Mouse (Mus musculus) yolk sac, embryonic 10.5 days (tissue): ENCODE data around the gene Slc12a9.
A peak's percentile ranks its signal among the peaks of the same experiment; 100 is the strongest.

ENCODE experiments used
- DNase-seq: peaks from one replicate; pipeline ENCODE4 v3.0.0-alpha.2; 2017; ENCODE audit warnings: low spot score

The Slc12a9 gene

GRCm38 (mm10) chr5:137333512-137334174 is at the start of gene Slc12a9:
Gene Slc12a9 (minus strand): TSS chr5:137333597.
- peak; percentile 93 for DNase-seq

GRCm38 (mm10) chr5:137381152-137381551 is 47.8 kb upstream of the Slc12a9 start:
- no peak for DNase-seq

- no peak for DNase-seq
Measured at GRCm38 (mm10) chr5:137377603-137378002, 44.2 kb upstream of the Slc12a9 start.

- no peak for DNase-seq
Measured at GRCm38 (mm10) chr5:137377176-137377575, 43.8 kb upstream of the Slc12a9 start.

- peak; percentile 21 for DNase-seq
Measured at GRCm38 (mm10) chr5:137376722-137377121, 43.3 kb upstream of the Slc12a9 start.

- DNase-seq = peak; percentile 36
Measured at GRCm38 (mm10) chr5:137376198-137376597, 42.8 kb upstream of the Slc12a9 start.

GRCm38 (mm10) chr5:137375627-137376026 is 42.2 kb upstream of the Slc12a9 start:
- DNase-seq = no peak

GRCm38 (mm10) chr5:137374521-137375080 is 41.2 kb upstream of the Slc12a9 start:
- DNase-seq = no peak

- no peak for DNase-seq
Measured at GRCm38 (mm10) chr5:137373371-137373950, 40.1 kb upstream of the Slc12a9 start.

- no peak for DNase-seq
Measured at GRCm38 (mm10) chr5:137369665-137370064, 36.3 kb upstream of the Slc12a9 start.

- DNase-seq = no peak
Measured at GRCm38 (mm10) chr5:137358382-137358781, 25.0 kb upstream of the Slc12a9 start.

GRCm38 (mm10) chr5:137354091-137354490 is 20.7 kb upstream of the Slc12a9 start:
- no peak for DNase-seq

GRCm38 (mm10) chr5:137352011-137352975 is 18.9 kb upstream of the Slc12a9 start:
- DNase-seq = no peak

- DNase-seq = no peak
Measured at GRCm38 (mm10) chr5:137351394-137351793, 18.0 kb upstream of the Slc12a9 start.

GRCm38 (mm10) chr5:137351058-137351380 is 17.6 kb upstream of the Slc12a9 start:
- no peak for DNase-seq

GRCm38 (mm10) chr5:137350205-137351057 is 17.0 kb upstream of the Slc12a9 start:
- no peak for DNase-seq

- peak; percentile 98 for DNase-seq
Measured at GRCm38 (mm10) chr5:137349384-137350204, 16.2 kb upstream of the Slc12a9 start, which contains the start of gene Ephb4. Gene Ephb4 (plus strand): TSS chr5:137350109.

GRCm38 (mm10) chr5:137348482-137349383 is 15.3 kb upstream of the Slc12a9 start:
- peak; percentile 87 for DNase-seq

GRCm38 (mm10) chr5:137347856-137348255 is 14.5 kb upstream of the Slc12a9 start:
- DNase-seq = peak; percentile 43
